Mouse (Mus musculus): ENCODE results near the gene Erich4. TPM values are rescaled to one million over a fixed set of nuclear protein-coding genes. Genes with fewer than 3 reads are reported as not detected.

Gene Erich4
- polyA plus RNA-seq, 1 experiment from 2014 or later: 0.32 TPM

GRCm38 (mm10) chr7:25607196-25607595 lies 8.5 kb downstream of the Erich4 start:
- ATAC-seq (ENCODE audit: low read depth) (no peak), DNase-seq (no peak)
- Histone ChIP-seq H3K9ac (no peak overlapping the region), H3K36me3 (no peaks in the 10 kb centered on the region), H3K27ac (no peak overlapping the region), H3K4me3 (replicated peaks) (no peak overlapping the region), H3K9me3 (replicated peaks) (no peaks in the 10 kb centered on the region), H3K4me1 (replicated peaks) (peaks cover 14% of the 10 kb centered on the region), H3K4me2 (no peak overlapping the region), H3K27me3 (no peaks in the 10 kb centered on the region)
- 49% methylated on average over 2 of the region's 2 CpGs for WGBS (ENCODE audit: insufficient replicate concordance)

GRCm38 (mm10) chr7:25606625-25607063 lies 9.0 kb downstream of the Erich4 start:
- DNase-seq (no peak), ATAC-seq (ENCODE audit: low read depth) (no peak)
- Histone ChIP-seq H3K4me1 (replicated peaks) (peaks cover 14% of the 10 kb centered on the region), H3K9me3 (replicated peaks) (no peaks in the 10 kb centered on the region), H3K36me3 (no peaks in the 10 kb centered on the region), H3K27me3 (no peaks in the 10 kb centered on the region), H3K4me2 (no peak overlapping the region), H3K9ac (no peak overlapping the region), H3K27ac (no peak overlapping the region), H3K4me3 (replicated peaks) (no peak overlapping the region)
- 18% methylated on average over 4 of the region's 4 CpGs for WGBS (ENCODE audit: insufficient replicate concordance)

- Histone ChIP-seq H3K4me2 (no peak overlapping the region), H3K27me3 (no peaks in the 10 kb centered on the region), H3K27ac (no peak overlapping the region), H3K4me3 (replicated peaks) (no peak overlapping the region), H3K36me3 (no peaks in the 10 kb centered on the region), H3K9me3 (replicated peaks) (no peaks in the 10 kb centered on the region), H3K4me1 (replicated peaks) (no peaks in the 10 kb centered on the region), H3K9ac (no peak overlapping the region)
- ATAC-seq (ENCODE audit: low read depth): no peak
- DNase-seq: no peak
- 73% methylated on average over 16 of the region's 16 CpGs for WGBS (ENCODE audit: insufficient replicate concordance)
These were observed 14.3 kb downstream of the Erich4 start for GRCm38 (mm10) chr7:25601346-25601745.

- no peak for DNase-seq
- H3K9me3 ChIP-seq (replicated peaks): no peaks in the 10 kb centered on the region
- WGBS (ENCODE audit: insufficient replicate concordance): 74% methylated on average over 11 of the region's 11 CpGs
These were observed 15.0 kb downstream of the Erich4 start for GRCm38 (mm10) chr7:25600666-25601065.

GRCm38 (mm10) chr7:25599663-25600062 lies 16.0 kb downstream of the Erich4 start:
- H3K27ac ChIP-seq: no peak overlapping the region
- ATAC-seq (ENCODE audit: low read depth): no peak
- no peaks in the 10 kb centered on the region for H3K9me3 ChIP-seq (replicated peaks)
- 9% methylated on average over 10 of the region's 10 CpGs for WGBS (ENCODE audit: insufficient replicate concordance)
- DNase-seq: peak; percentile 29
- H3K4me2 ChIP-seq: no peak overlapping the region
- H3K36me3 ChIP-seq: no peaks in the 10 kb centered on the region
- no peak overlapping the region for H3K9ac ChIP-seq
- no peaks in the 10 kb centered on the region for H3K27me3 ChIP-seq
- no peak overlapping the region for H3K4me3 ChIP-seq (replicated peaks)
- no peaks in the 10 kb centered on the region for H3K4me1 ChIP-seq (replicated peaks)

More at GRCm38 (mm10) chr7:25600666-25601065, 15.0 kb downstream of the Erich4 start:
- H3K4me2 ChIP-seq: no peak overlapping the region
- H3K36me3 ChIP-seq: no peaks in the 10 kb centered on the region
- H3K27me3 ChIP-seq: no peaks in the 10 kb centered on the region
- H3K9ac ChIP-seq: no peak overlapping the region
- no peak overlapping the region for H3K27ac ChIP-seq
- ATAC-seq (ENCODE audit: low read depth): no peak
- no peak overlapping the region for H3K4me3 ChIP-seq (replicated peaks)
- no peaks in the 10 kb centered on the region for H3K4me1 ChIP-seq (replicated peaks)

- no peaks in the 10 kb centered on the region for H3K36me3 ChIP-seq
- no peaks in the 10 kb centered on the region for H3K9me3 ChIP-seq (replicated peaks)
- H3K27me3 ChIP-seq: no peaks in the 10 kb centered on the region
- no peak overlapping the region for H3K4me3 ChIP-seq (replicated peaks)
- ATAC-seq (ENCODE audit: low read depth) (no peak), DNase-seq (no peak)
- WGBS (ENCODE audit: insufficient replicate concordance): 42% methylated on average over 3 of the region's 3 CpGs
- H3K4me1 ChIP-seq (replicated peaks): no peaks in the 10 kb centered on the region
- H3K9ac ChIP-seq: no peak overlapping the region
- no peak overlapping the region for H3K4me2 ChIP-seq
- no peak overlapping the region for H3K27ac ChIP-seq
These were observed 21.8 kb downstream of the Erich4 start for GRCm38 (mm10) chr7:25593859-25594258.

GRCm38 (mm10) chr7:25591226-25591625 lies 24.5 kb downstream of the Erich4 start:
- no peaks in the 10 kb centered on the region for H3K9me3 ChIP-seq (replicated peaks)
- H3K36me3 ChIP-seq: no peaks in the 10 kb centered on the region
- H3K4me1 ChIP-seq (replicated peaks): no peaks in the 10 kb centered on the region
- H3K9ac ChIP-seq: no peak overlapping the region
- ATAC-seq (ENCODE audit: low read depth) (no peak), DNase-seq (no peak)
- no peaks in the 10 kb centered on the region for H3K27me3 ChIP-seq
- no peak overlapping the region for H3K4me3 ChIP-seq (replicated peaks)
- no peak overlapping the region for H3K27ac ChIP-seq
- H3K4me2 ChIP-seq: no peak overlapping the region
- WGBS (ENCODE audit: insufficient replicate concordance): 58% methylated on average over 2 of the region's 2 CpGs

- Histone ChIP-seq H3K9me3 (replicated peaks) (no peaks in the 10 kb centered on the region), H3K4me2 (no peak overlapping the region), H3K27me3 (no peaks in the 10 kb centered on the region), H3K4me1 (replicated peaks) (no peaks in the 10 kb centered on the region), H3K9ac (no peak overlapping the region), H3K27ac (no peak overlapping the region), H3K4me3 (replicated peaks) (no peak overlapping the region), H3K36me3 (no peaks in the 10 kb centered on the region)
- DNase-seq (no peak), ATAC-seq (ENCODE audit: low read depth) (no peak)
- WGBS (ENCODE audit: insufficient replicate concordance): 57% methylated on average over 9 of the region's 9 CpGs
These were observed 30.1 kb downstream of the Erich4 start for GRCm38 (mm10) chr7:25585351-25586204.

- 72% methylated on average over 5 of the region's 5 CpGs for WGBS (ENCODE audit: insufficient replicate concordance)
These were observed 31.0 kb downstream of the Erich4 start for GRCm38 (mm10) chr7:25584651-25585050.

GRCm38 (mm10) chr7:25582301-25582810 lies 33.3 kb downstream of the Erich4 start:
- Histone ChIP-seq H3K27me3 (no peaks in the 10 kb centered on the region), H3K36me3 (no peaks in the 10 kb centered on the region), H3K4me1 (replicated peaks) (no peaks in the 10 kb centered on the region), H3K9ac (no peak overlapping the region), H3K4me2 (no peak overlapping the region), H3K4me3 (replicated peaks) (no peak overlapping the region), H3K9me3 (replicated peaks) (no peaks in the 10 kb centered on the region), H3K27ac (no peak overlapping the region)
- DNase-seq (no peak), ATAC-seq (ENCODE audit: low read depth) (no peak)
- WGBS (ENCODE audit: insufficient replicate concordance): 66% methylated on average over 15 of the region's 15 CpGs

More at GRCm38 (mm10) chr7:25584651-25585050, 31.0 kb downstream of the Erich4 start:
- Histone ChIP-seq H3K36me3 (no peaks in the 10 kb centered on the region), H3K27me3 (no peaks in the 10 kb centered on the region), H3K4me3 (replicated peaks) (no peak overlapping the region), H3K9me3 (replicated peaks) (no peaks in the 10 kb centered on the region), H3K27ac (no peak overlapping the region), H3K9ac (no peak overlapping the region), H3K4me2 (no peak overlapping the region), H3K4me1 (replicated peaks) (no peaks in the 10 kb centered on the region)
- DNase-seq (no peak), ATAC-seq (ENCODE audit: low read depth) (no peak)

GRCm38 (mm10) chr7:25579441-25579840 lies 36.3 kb downstream of the Erich4 start:
- Histone ChIP-seq H3K9ac (no peak overlapping the region), H3K4me2 (no peak overlapping the region), H3K9me3 (replicated peaks) (no peaks in the 10 kb centered on the region), H3K27ac (no peak overlapping the region), H3K4me3 (replicated peaks) (no peak overlapping the region), H3K36me3 (no peaks in the 10 kb centered on the region), H3K4me1 (replicated peaks) (peaks cover 3% of the 10 kb centered on the region; the same call in 1 of the 2 replicates), H3K27me3 (no peaks in the 10 kb centered on the region)
- 58% methylated on average over 10 of the region's 10 CpGs for WGBS (ENCODE audit: insufficient replicate concordance)
- ATAC-seq (ENCODE audit: low read depth) (no peak), DNase-seq (no peak)
